Mouse (Mus musculus) bone marrow macrophage, adult 2 months (primary cell): ENCODE results near the gene Ttll3.

Experiments
- CTCF ChIP-seq: IDR thresholded peaks from 2 replicates; pipeline ENCODE4 v1.5.1; 2012; ENCODE audit warnings: low read depth, mild to moderate bottlenecking, low read length, moderate library complexity
- POLR2A ChIP-seq: IDR thresholded peaks from 2 replicates; pipeline ENCODE4 v1.6.1; 2012; ENCODE audit warnings: mild to moderate bottlenecking, low read depth, low read length, borderline replicate concordance

GRCm38 (mm10) chr6:113364518-113365135, 24.4 kb upstream of the Ttll3 start:
- TF ChIP-seq POLR2A, result no peak
- no peak for TF ChIP-seq CTCF
